ENCODE assay signal across 9 mouse cellular contexts in the genomic region with DNA sequence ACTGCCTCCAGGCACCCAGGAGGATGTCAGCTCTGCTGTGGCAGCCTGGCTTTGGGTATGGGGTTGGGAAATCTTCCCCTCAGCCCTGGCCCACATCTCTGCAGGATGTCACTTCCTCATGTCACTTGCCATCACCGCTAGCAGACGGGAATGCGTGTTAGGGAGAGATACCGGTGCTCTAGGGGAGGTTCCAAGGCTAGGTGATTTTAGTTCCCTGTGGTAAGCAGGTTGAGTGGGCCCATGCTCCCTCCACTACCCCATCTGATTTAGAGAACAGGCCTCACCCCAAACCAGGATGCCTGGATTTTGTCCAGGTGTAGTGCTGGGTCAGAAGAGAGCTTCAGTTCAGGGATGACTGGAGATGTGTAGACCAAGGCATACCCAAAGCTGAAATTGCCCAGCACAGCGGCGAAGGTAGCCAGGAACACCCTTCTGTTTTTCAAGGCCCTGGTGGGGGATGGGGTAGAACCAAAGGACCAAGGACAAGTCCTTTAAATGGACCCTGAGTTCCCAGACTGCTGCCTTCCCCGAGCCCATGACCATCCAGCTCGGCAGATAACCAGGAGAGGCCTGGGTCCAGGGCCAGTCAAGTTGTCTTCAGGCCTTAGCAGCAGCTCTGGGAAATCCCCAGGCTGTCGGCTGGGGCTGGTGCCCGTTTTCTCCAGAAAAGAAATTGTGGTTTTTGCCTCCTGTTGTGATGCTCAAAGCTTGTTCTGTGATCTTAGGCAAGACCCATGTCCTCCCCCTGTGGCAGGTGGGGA. TPM values are rescaled to one million over a fixed set of nuclear protein-coding genes. Genes with fewer than 3 reads are reported as not detected.
DNase-seq lines count a peak whose midpoint lies in the region; ATAC-seq and TF ChIP-seq lines count a peak whose summit lies in the region.
"Had no signal": no experiment of that assay in that cellular context is flagged by ENCODE, and none has a peak within 500 bp of the region (broad histone marks: within the 10 kb centered on the region; RNA-seq: fewer than 3 reads in every experiment).

No protein-coding gene starts in this region.

- no peaks in the 10 kb centered on the region for H3K9me3 ChIP-seq in kidney, embryonic 14.5 days (ENCODE audit: control insufficient read depth, low read length)
- H3K9me3 ChIP-seq in embryonic facial prominence, embryonic 10.5 days = no peaks in the 10 kb centered on the region
- no peaks in the 10 kb centered on the region for H3K9me3 ChIP-seq in intestine, embryonic 14.5 days (ENCODE audit: control insufficient read depth, low read length)

- H3K4me3 ChIP-seq in kidney, embryonic 14.5 days (ENCODE audit: low read length) = no peak overlapping the region
- H3K4me3 ChIP-seq in embryonic facial prominence, embryonic 10.5 days = peak overlapping the region; percentile 53
- H3K4me3 ChIP-seq in intestine, embryonic 14.5 days (ENCODE audit: low read depth, low read length) = peak overlapping the region; percentile 21; the same call in 1 of the 2 replicates
- peak overlapping the region; percentile 35 for H3K4me3 ChIP-seq in myocyte

- 76% methylated on average over 10 of the region's 10 CpGs for WGBS in kidney, embryonic 14.5 days
- 75% methylated on average over 10 of the region's 10 CpGs for WGBS in embryonic facial prominence, embryonic 10.5 days
- 79% methylated on average over 10 of the region's 10 CpGs for WGBS in intestine, embryonic 14.5 days

- ATAC-seq in kidney, embryonic 14.5 days (ENCODE audit: low FRiP score, low TSS enrichment) = no peak
- no peak for ATAC-seq in intestine, embryonic 14.5 days (replicated peaks; ENCODE audit: low FRiP score, low TSS enrichment, low read depth)

- H3K4me2 ChIP-seq in kidney, embryonic 14.5 days (replicated peaks; ENCODE audit: low read depth, low read length) = peak overlapping the region; percentile 37
- H3K4me2 ChIP-seq in intestine, embryonic 14.5 days (ENCODE audit: low read length) = no peak overlapping the region; the same call in 1 of the 2 replicates
- H3K4me2 ChIP-seq in myocyte (ENCODE audit: low read depth) = peak overlapping the region; percentile 58

- DNase-seq in kidney, postnatal 4 days = no peak
- DNase-seq in embryonic facial prominence, embryonic 10.5 days (ENCODE audit: low spot score) = no peak
- no peak for DNase-seq in intestine, embryonic 14.5 days (ENCODE audit: low spot score)
- no peak for DNase-seq in Muller cell, postnatal 12 days (ENCODE audit: inconsistent ontology term)
- no peak for DNase-seq in layer of hippocampus, adult 18-20 months (ENCODE audit: low spot score in 2 of 2)
- DNase-seq in left cerebral cortex, postnatal 36 days (ENCODE audit: low spot score in 2 of 2) = no peak

- H3K36me3 ChIP-seq in kidney, embryonic 14.5 days (ENCODE audit: control insufficient read depth, insufficient read depth, low read length) = no peaks in the 10 kb centered on the region
- no peaks in the 10 kb centered on the region for H3K36me3 ChIP-seq in embryonic facial prominence, embryonic 10.5 days (replicated peaks)
- no peaks in the 10 kb centered on the region for H3K36me3 ChIP-seq in intestine, embryonic 14.5 days (ENCODE audit: control insufficient read depth, insufficient read depth, low read length)
- no peaks in the 10 kb centered on the region for H3K36me3 ChIP-seq in myocyte (ENCODE audit: control insufficient read depth, insufficient read depth)

- H3K79me2 ChIP-seq in myocyte (ENCODE audit: control insufficient read depth, insufficient read depth) = no peaks in the 10 kb centered on the region

- TF ChIP-seq POLR2A in myocyte (IDR thresholded peaks at IDR 0.05; ENCODE audit: insufficient read length, low read depth) = no peak

- H3K9ac ChIP-seq in kidney, embryonic 14.5 days (ENCODE audit: low read depth, low read length) = no peak overlapping the region
- H3K9ac ChIP-seq in intestine, embryonic 14.5 days (ENCODE audit: low read length) = no peak overlapping the region

- no peaks in the 10 kb centered on the region for H3K27me3 ChIP-seq in kidney, embryonic 14.5 days (ENCODE audit: control insufficient read depth, insufficient read depth, low read length)
- peaks cover 34% of the 10 kb centered on the region for H3K27me3 ChIP-seq in embryonic facial prominence, embryonic 10.5 days (replicated peaks; ENCODE audit: low read depth, poor library complexity, severe bottlenecking)
- no peaks in the 10 kb centered on the region for H3K27me3 ChIP-seq in intestine, embryonic 14.5 days (replicated peaks; ENCODE audit: control insufficient read depth, insufficient read depth, low read length)
- peaks cover 5% of the 10 kb centered on the region for H3K27me3 ChIP-seq in myocyte (ENCODE audit: control insufficient read depth, insufficient read depth, insufficient read length)

- intact Hi-C loops in left cerebral cortex, postnatal 36 days (cut with DNase I) = loop anchor here (5.0 kb wide), 1 partner anchor 110 kb away; the partner anchor contains the start of genes Surf1 and Surf2

- peaks cover 4% of the 10 kb centered on the region; the same call in 1 of the 2 replicates for H3K4me1 ChIP-seq in kidney, embryonic 14.5 days (ENCODE audit: control insufficient read depth, insufficient read depth, low read length)
- peaks cover 19% of the 10 kb centered on the region for H3K4me1 ChIP-seq in embryonic facial prominence, embryonic 10.5 days
- peaks cover 5% of the 10 kb centered on the region; the same call in 1 of the 2 replicates for H3K4me1 ChIP-seq in intestine, embryonic 14.5 days (replicated peaks; ENCODE audit: control insufficient read depth, insufficient read depth, low read length)

- no peak overlapping the region for H3K27ac ChIP-seq in kidney, embryonic 14.5 days (ENCODE audit: low read depth, low read length)
- no peak overlapping the region for H3K27ac ChIP-seq in embryonic facial prominence, embryonic 10.5 days (replicated peaks)
- H3K27ac ChIP-seq in intestine, embryonic 14.5 days (ENCODE audit: low read depth) = no peak overlapping the region

- H3ac ChIP-seq in myocyte (ENCODE audit: control insufficient read depth, insufficient read length) = no peak overlapping the region

TF ChIP-seq in myocyte, 11 proteins besides CTCF, POLR2A, EP300 and RAD21:
- TF ChIP-seq MAX (IDR thresholded peaks at IDR 0.05; ENCODE audit: low read depth) = no peak
- TF ChIP-seq SRF (IDR thresholded peaks at IDR 0.05; ENCODE audit: control insufficient read depth, insufficient read length, low read depth) = no peak
- no peak for TF ChIP-seq E2F4 (IDR thresholded peaks at IDR 0.05; ENCODE audit: insufficient read depth)
- no peak for TF ChIP-seq POLR2AphosphoS2 (IDR thresholded peaks at IDR 0.05; ENCODE audit: insufficient read length, low read depth)
- TF ChIP-seq MYOG (IDR thresholded peaks at IDR 0.05; ENCODE audit: control insufficient read depth in 1 of 3, insufficient read depth in 1 of 3, insufficient read length in 2 of 3, low read depth in 2 of 3) = no peak
- TF ChIP-seq REST (IDR thresholded peaks at IDR 0.05; ENCODE audit: insufficient read depth, insufficient read length) = no peak
- TF ChIP-seq CEBPB (IDR thresholded peaks at IDR 0.05; ENCODE audit: insufficient read depth, poor library complexity, severe bottlenecking) = no peak
- TF ChIP-seq MYOD1 (IDR thresholded peaks at IDR 0.05; ENCODE audit: control insufficient read depth in 1 of 3, insufficient read length in 2 of 3, low read depth in 2 of 3) = no peak
- no peak for TF ChIP-seq TCF3 (IDR thresholded peaks at IDR 0.05; ENCODE audit: insufficient read length, low read depth)
- no peak for TF ChIP-seq USF1 (IDR thresholded peaks at IDR 0.05; ENCODE audit: low read depth)
TF ChIP-seq in myocyte: peak in this region for 0.

RNA-seq across cellular contexts. Expression of gene Slc2a6, which starts 0.8 kb away (rescaled TPM):
- polyA plus RNA-seq in kidney, embryonic 14.5 days (2014; fragmentation: Nextera tagmentation; extraction: Ambion mirVana) = 0.37 and 0.64 TPM in 2 replicates
- polyA plus RNA-seq in embryonic facial prominence, embryonic 10.5 days (2016; fragmentation: Nextera tagmentation; extraction: Ambion mirVana) = 1.4 and 2.3 TPM in 2 replicates
- 0.76 and 0.94 TPM in 2 replicates for polyA plus RNA-seq in intestine, embryonic 14.5 days (2014; fragmentation: Nextera tagmentation; extraction: Ambion mirVana)
- polyA plus RNA-seq in myocyte (2012; fragmentation: generic; extraction: Trizol) = 102 TPM
- 10 to 100 TPM; 31.7 to 34.6 TPM for total RNA-seq in layer of hippocampus, adult 18-20 months (2021)
- 10 to 100 TPM; 32.2 to 32.4 TPM for total RNA-seq in left cerebral cortex, postnatal 36 days (2021)

RNA-seq across cellular contexts. Expression of gene Cacfd1, which starts 17.3 kb away (rescaled TPM):
- 36.7 and 56.5 TPM in 2 replicates for polyA plus RNA-seq in kidney, embryonic 14.5 days (2014; fragmentation: Nextera tagmentation; extraction: Ambion mirVana)
- polyA plus RNA-seq in embryonic facial prominence, embryonic 10.5 days (2016; fragmentation: Nextera tagmentation; extraction: Ambion mirVana) = 91.0 and 97.4 TPM in 2 replicates
- polyA plus RNA-seq in intestine, embryonic 14.5 days (2014; fragmentation: Nextera tagmentation; extraction: Ambion mirVana) = 55.0 and 56.8 TPM in 2 replicates
- 22.8 TPM for polyA plus RNA-seq in myocyte (2012; fragmentation: generic; extraction: Trizol)
- total RNA-seq in layer of hippocampus, adult 18-20 months (2021) = 10 to 100 TPM; 39.3 to 43.6 TPM
- 10 to 100 TPM; 41.5 to 50.0 TPM for total RNA-seq in left cerebral cortex, postnatal 36 days (2021)

RNA-seq across cellular contexts. Expression of gene Mymk, which starts 44.9 kb away (rescaled TPM):
- polyA plus RNA-seq in kidney, embryonic 14.5 days (2014; fragmentation: Nextera tagmentation; extraction: Ambion mirVana) = 0.54 TPM in 1 of 2 replicates, not detected in the other
- polyA plus RNA-seq in embryonic facial prominence, embryonic 10.5 days (2016; fragmentation: Nextera tagmentation; extraction: Ambion mirVana) = 0.17 TPM in 1 of 2 replicates, not detected in the other
- polyA plus RNA-seq in intestine, embryonic 14.5 days (2014; fragmentation: Nextera tagmentation; extraction: Ambion mirVana) = not detected in 2 replicates
- 1,410 TPM for polyA plus RNA-seq in myocyte (2012; fragmentation: generic; extraction: Trizol)
- total RNA-seq in layer of hippocampus, adult 18-20 months (2021) = under 1 TPM; 0.69 to 0.91 TPM
- total RNA-seq in left cerebral cortex, postnatal 36 days (2021) = under 1 TPM in 1 of 2 experiments, not detected in 1; 0.44 TPM
- total RNA-seq: heart, adult 8-10 months had no signal

RNA-seq across cellular contexts. Expression of gene Adamtsl2, which starts 52.1 kb away (rescaled TPM):
- polyA plus RNA-seq in kidney, embryonic 14.5 days (2014; fragmentation: Nextera tagmentation; extraction: Ambion mirVana) = 0.51 and 0.65 TPM in 2 replicates
- 2.1 and 3.0 TPM in 2 replicates for polyA plus RNA-seq in embryonic facial prominence, embryonic 10.5 days (2016; fragmentation: Nextera tagmentation; extraction: Ambion mirVana)
- polyA plus RNA-seq in intestine, embryonic 14.5 days (2014; fragmentation: Nextera tagmentation; extraction: Ambion mirVana) = 2.0 TPM in 2 replicates
- 17.6 TPM for polyA plus RNA-seq in myocyte (2012; fragmentation: generic; extraction: Trizol)
- 10 to 100 TPM; 13.2 to 13.7 TPM for total RNA-seq in layer of hippocampus, adult 18-20 months (2021)
- total RNA-seq in left cerebral cortex, postnatal 36 days (2021) = 10 to 100 TPM; 22.0 to 22.2 TPM

RNA-seq across cellular contexts. Expression of gene Adamts13, which starts 53.8 kb away (rescaled TPM):
- 0.05 and 0.06 TPM in 2 replicates for polyA plus RNA-seq in kidney, embryonic 14.5 days (2014; fragmentation: Nextera tagmentation; extraction: Ambion mirVana)
- polyA plus RNA-seq in embryonic facial prominence, embryonic 10.5 days (2016; fragmentation: Nextera tagmentation; extraction: Ambion mirVana) = not detected in 2 replicates
- 0.15 and 0.16 TPM in 2 replicates for polyA plus RNA-seq in intestine, embryonic 14.5 days (2014; fragmentation: Nextera tagmentation; extraction: Ambion mirVana)
- not detected for polyA plus RNA-seq in myocyte (2012; fragmentation: generic; extraction: Trizol)
- total RNA-seq in layer of hippocampus, adult 18-20 months (2021) = 1 to 10 TPM; 1.0 to 1.4 TPM
- 1 to 10 TPM in 1 of 2 experiments, under 1 TPM in 1; 0.77 to 1.8 TPM for total RNA-seq in left cerebral cortex, postnatal 36 days (2021)
- total RNA-seq: heart, adult 8-10 months had no signal

Comparison
In these comparisons a context has a peak if more than half of its experiments do, and no peak if none do; other contexts are left out.
1. RNA of gene Slc2a6, which starts 0.8 kb away (polyA plus RNA-seq): 102 TPM in myocyte (single experiment); 1.4 to 2.3 TPM in embryonic facial prominence, embryonic 10.5 days, 0.76 to 0.94 TPM in intestine, embryonic 14.5 days and 0.37 to 0.64 TPM in kidney, embryonic 14.5 days; every median in the first group is over 10 times any median in the second.
2. RNA of gene Mymk, which starts 44.9 kb away (polyA plus RNA-seq): 1,410 TPM in myocyte (single experiment); 0.54 TPM in kidney, embryonic 14.5 days, 0.17 TPM in embryonic facial prominence, embryonic 10.5 days and not detected in intestine, embryonic 14.5 days; every median in the first group is over 100 times any median in the second.